Mouse (Mus musculus): ENCODE measurements at regions not wholly inside any gene's neighbourhood (a gene's known extent, or its start where the extent isn't known, plus 50 kb on each side); places are given as distances from the start of the nearest gene placed in this dataset.

- DNase-seq (ENCODE audit: low read depth, low spot score) = no peak
- Histone ChIP-seq H3K9me3 (ENCODE audit: control insufficient read depth, insufficient read depth, low read depth, low read length) (no peaks in the 10 kb centered on the region), H3K4me1 (ENCODE audit: control insufficient read depth in 2 of 2, insufficient read depth in 2 of 2, low read length in 2 of 2, poor library complexity in 1 of 2) (no peaks in the 10 kb centered on the region), H3K9ac (ENCODE audit: insufficient read depth, low read depth, low read length, poor library complexity, severe bottlenecking) (no peak overlapping the region), H3K36me3 (ENCODE audit: control insufficient read depth, insufficient read depth, low read length, poor library complexity, severe bottlenecking) (no peaks in the 10 kb centered on the region), H3K27ac (ENCODE audit: insufficient read depth, low read depth, low read length, poor library complexity, severe bottlenecking) (no peak overlapping the region), H3K4me3 (ENCODE audit: insufficient read depth in 1 of 2, low read depth in 1 of 2, low read length in 2 of 2, poor library complexity in 1 of 2, severe bottlenecking in 1 of 2) (no peak overlapping the region)
- TF ChIP-seq CHD2 (IDR thresholded peaks at IDR 0.05; ENCODE audit: low read depth, low read length) (no peak), ZNF384 (IDR thresholded peaks at IDR 0.05; ENCODE audit: low read depth, low read length) (no peak), MAFK (IDR thresholded peaks at IDR 0.05; ENCODE audit: insufficient read depth, low read depth, low read length) (no peak), HCFC1 (IDR thresholded peaks at IDR 0.05; ENCODE audit: borderline replicate concordance, insufficient read depth, low read length) (no peak), ZC3H11A (IDR thresholded peaks at IDR 0.05; ENCODE audit: borderline replicate concordance, low read depth, low read length) (no peak)
- in situ Hi-C loops (cut with MboI; ENCODE audit: low sequenced_read_pairs in 2 of 2, unreplicated experiment in 2 of 2) = no loop called here
Observed at GRCm38 (mm10) chr14:15273107-15273506, 165.7 kb downstream of the Lrrc3b start.

GRCm38 (mm10) chr14:15272364-15272763, 166.4 kb downstream of the Lrrc3b start:
- H3K4me3 ChIP-seq (ENCODE audit: insufficient read depth in 1 of 2, low read depth in 1 of 2, low read length in 2 of 2, poor library complexity in 1 of 2, severe bottlenecking in 1 of 2) = no peak overlapping the region
- H3K9me3 ChIP-seq (ENCODE audit: control insufficient read depth, insufficient read depth, low read depth, low read length) = no peaks in the 10 kb centered on the region
- in situ Hi-C loops (cut with MboI; ENCODE audit: low sequenced_read_pairs in 2 of 2, unreplicated experiment in 2 of 2) = no loop called here
- H3K4me1 ChIP-seq (ENCODE audit: control insufficient read depth in 2 of 2, insufficient read depth in 2 of 2, low read length in 2 of 2, poor library complexity in 1 of 2) = no peaks in the 10 kb centered on the region
- H3K9ac ChIP-seq (ENCODE audit: insufficient read depth, low read depth, low read length, poor library complexity, severe bottlenecking) = no peak overlapping the region
- H3K27ac ChIP-seq (ENCODE audit: insufficient read depth, low read depth, low read length, poor library complexity, severe bottlenecking) = no peak overlapping the region
- no peak for TF ChIP-seq ZNF384 (IDR thresholded peaks at IDR 0.05; ENCODE audit: low read depth, low read length)
- TF ChIP-seq ZC3H11A (IDR thresholded peaks at IDR 0.05; ENCODE audit: borderline replicate concordance, low read depth, low read length) = no peak
- no peak for TF ChIP-seq CHD2 (IDR thresholded peaks at IDR 0.05; ENCODE audit: low read depth, low read length)
- TF ChIP-seq MAFK (IDR thresholded peaks at IDR 0.05; ENCODE audit: insufficient read depth, low read depth, low read length) = no peak
- DNase-seq (ENCODE audit: low read depth, low spot score) = no peak
- no peaks in the 10 kb centered on the region for H3K36me3 ChIP-seq (ENCODE audit: control insufficient read depth, insufficient read depth, low read length, poor library complexity, severe bottlenecking)

- no peak overlapping the region for H3K27ac ChIP-seq (ENCODE audit: insufficient read depth, low read depth, low read length, poor library complexity, severe bottlenecking)
- no peak overlapping the region for H3K9ac ChIP-seq (ENCODE audit: insufficient read depth, low read depth, low read length, poor library complexity, severe bottlenecking)
- H3K4me1 ChIP-seq (ENCODE audit: control insufficient read depth in 2 of 2, insufficient read depth in 2 of 2, low read length in 2 of 2, poor library complexity in 1 of 2) = no peaks in the 10 kb centered on the region
- H3K36me3 ChIP-seq (ENCODE audit: control insufficient read depth, insufficient read depth, low read length, poor library complexity, severe bottlenecking) = no peaks in the 10 kb centered on the region
- peak; percentile 11 for DNase-seq (ENCODE audit: low read depth, low spot score)
- in situ Hi-C loops (cut with MboI; ENCODE audit: low sequenced_read_pairs in 2 of 2, unreplicated experiment in 2 of 2) = no loop called here
- no peak overlapping the region for H3K4me3 ChIP-seq (ENCODE audit: insufficient read depth in 1 of 2, low read depth in 1 of 2, low read length in 2 of 2, poor library complexity in 1 of 2, severe bottlenecking in 1 of 2)
- TF ChIP-seq ZC3H11A (IDR thresholded peaks at IDR 0.05; ENCODE audit: borderline replicate concordance, low read depth, low read length) = peak; percentile 82
- TF ChIP-seq HCFC1 (IDR thresholded peaks at IDR 0.05; ENCODE audit: borderline replicate concordance, insufficient read depth, low read length) = no peak
- no peaks in the 10 kb centered on the region for H3K9me3 ChIP-seq (ENCODE audit: control insufficient read depth, insufficient read depth, low read depth, low read length)
Observed at GRCm38 (mm10) chr14:15266287-15266686, 172.5 kb downstream of the Lrrc3b start.

- H3K4me1 ChIP-seq (ENCODE audit: control insufficient read depth in 2 of 2, insufficient read depth in 2 of 2, low read length in 2 of 2, poor library complexity in 1 of 2) = no peaks in the 10 kb centered on the region
- H3K36me3 ChIP-seq (ENCODE audit: control insufficient read depth, insufficient read depth, low read length, poor library complexity, severe bottlenecking) = no peaks in the 10 kb centered on the region
- TF ChIP-seq MAFK (IDR thresholded peaks at IDR 0.05; ENCODE audit: insufficient read depth, low read depth, low read length) = no peak
- no peak for TF ChIP-seq ZNF384 (IDR thresholded peaks at IDR 0.05; ENCODE audit: low read depth, low read length)
- TF ChIP-seq CHD2 (IDR thresholded peaks at IDR 0.05; ENCODE audit: low read depth, low read length) = no peak
- no peak for TF ChIP-seq HCFC1 (IDR thresholded peaks at IDR 0.05; ENCODE audit: borderline replicate concordance, insufficient read depth, low read length)
- no peak for TF ChIP-seq ZC3H11A (IDR thresholded peaks at IDR 0.05; ENCODE audit: borderline replicate concordance, low read depth, low read length)
- no peak overlapping the region for H3K9ac ChIP-seq (ENCODE audit: insufficient read depth, low read depth, low read length, poor library complexity, severe bottlenecking)
- H3K4me3 ChIP-seq (ENCODE audit: insufficient read depth in 1 of 2, low read depth in 1 of 2, low read length in 2 of 2, poor library complexity in 1 of 2, severe bottlenecking in 1 of 2) = no peak overlapping the region
- in situ Hi-C loops (cut with MboI; ENCODE audit: low sequenced_read_pairs in 2 of 2, unreplicated experiment in 2 of 2) = no loop called here
- no peaks in the 10 kb centered on the region for H3K9me3 ChIP-seq (ENCODE audit: control insufficient read depth, insufficient read depth, low read depth, low read length)
- no peak overlapping the region for H3K27ac ChIP-seq (ENCODE audit: insufficient read depth, low read depth, low read length, poor library complexity, severe bottlenecking)
- no peak for DNase-seq (ENCODE audit: low read depth, low spot score)
Observed at GRCm38 (mm10) chr14:15262996-15263395, 175.8 kb downstream of the Lrrc3b start.

- no peak overlapping the region for H3K9ac ChIP-seq (ENCODE audit: insufficient read depth, low read depth, low read length, poor library complexity, severe bottlenecking)
- H3K4me3 ChIP-seq (ENCODE audit: insufficient read depth in 1 of 2, low read depth in 1 of 2, low read length in 2 of 2, poor library complexity in 1 of 2, severe bottlenecking in 1 of 2) = no peak overlapping the region
- in situ Hi-C loops (cut with MboI; ENCODE audit: low sequenced_read_pairs in 2 of 2, unreplicated experiment in 2 of 2) = no loop called here
- H3K27ac ChIP-seq (ENCODE audit: insufficient read depth, low read depth, low read length, poor library complexity, severe bottlenecking) = no peak overlapping the region
- no peaks in the 10 kb centered on the region for H3K36me3 ChIP-seq (ENCODE audit: control insufficient read depth, insufficient read depth, low read length, poor library complexity, severe bottlenecking)
- no peak for DNase-seq (ENCODE audit: low read depth, low spot score)
- H3K4me1 ChIP-seq (ENCODE audit: control insufficient read depth in 2 of 2, insufficient read depth in 2 of 2, low read length in 2 of 2, poor library complexity in 1 of 2) = no peaks in the 10 kb centered on the region
- no peaks in the 10 kb centered on the region for H3K9me3 ChIP-seq (ENCODE audit: control insufficient read depth, insufficient read depth, low read depth, low read length)
- TF ChIP-seq ZNF384 (IDR thresholded peaks at IDR 0.05; ENCODE audit: low read depth, low read length) = no peak
- no peak for TF ChIP-seq HCFC1 (IDR thresholded peaks at IDR 0.05; ENCODE audit: borderline replicate concordance, insufficient read depth, low read length)
- TF ChIP-seq ZC3H11A (IDR thresholded peaks at IDR 0.05; ENCODE audit: borderline replicate concordance, low read depth, low read length) = no peak
- no peak for TF ChIP-seq MAFK (IDR thresholded peaks at IDR 0.05; ENCODE audit: insufficient read depth, low read depth, low read length)
- no peak for TF ChIP-seq CHD2 (IDR thresholded peaks at IDR 0.05; ENCODE audit: low read depth, low read length)
Observed at GRCm38 (mm10) chr14:15255729-15256128, 183.1 kb downstream of the Lrrc3b start.
